8 mouse cellular contexts compared by ENCODE assay signal in the genomic region with DNA sequence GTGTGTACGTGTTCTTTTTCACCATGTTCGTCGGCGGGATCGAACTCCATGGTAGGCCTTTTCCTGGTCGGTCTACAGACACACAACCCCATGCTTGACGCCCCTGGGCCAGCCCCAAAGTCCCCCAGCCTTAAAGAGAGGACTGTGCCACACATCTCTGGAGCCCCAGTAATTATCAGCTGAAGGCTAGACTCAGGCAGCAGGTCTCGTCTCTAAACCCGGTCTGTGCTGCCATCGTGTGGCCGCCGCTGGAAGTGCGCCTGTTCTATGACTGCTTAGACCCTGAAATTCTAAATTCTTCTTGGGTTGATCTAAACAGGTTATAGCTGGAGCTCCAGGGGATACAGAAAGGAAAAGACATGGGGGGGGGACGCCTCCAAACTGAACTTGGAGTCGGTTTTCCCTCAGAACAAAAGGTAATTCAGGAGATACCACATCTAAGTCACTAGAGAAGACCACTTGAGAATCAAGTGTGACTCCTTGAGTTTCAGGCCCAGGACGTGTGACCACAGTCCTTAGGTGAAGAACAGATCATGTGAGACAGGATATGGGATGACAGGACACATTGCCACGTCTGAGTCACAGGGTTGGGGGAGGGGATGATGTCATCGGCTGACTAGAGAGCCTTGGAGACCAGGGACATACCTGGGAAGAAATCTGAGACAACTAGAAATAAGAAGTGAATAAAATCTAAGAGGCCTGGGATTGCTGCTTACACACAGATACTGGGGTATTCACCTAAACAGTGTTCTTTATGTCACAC. TPM values are rescaled to one million over a fixed set of nuclear protein-coding genes. Genes with fewer than 3 reads are reported as not detected.
DNase-seq lines count a peak whose midpoint lies in the region; ATAC-seq lines count a peak whose summit lies in the region.

No protein-coding gene starts in this region.

- H3K27me3 ChIP-seq in heart, embryonic 14.5 days (ENCODE audit: control insufficient read depth, insufficient read depth, low read length): peaks cover 5% of the 10 kb centered on the region; the same call in 1 of the 2 replicates
- peaks cover 3% of the 10 kb centered on the region; the same call in 1 of the 2 replicates for H3K27me3 ChIP-seq in liver, embryonic 16.5 days (ENCODE audit: control insufficient read depth, insufficient read depth, low read depth, low read length)
- no peaks in the 10 kb centered on the region for H3K27me3 ChIP-seq in neural tube, embryonic 13.5 days

- no peak overlapping the region for H3K9ac ChIP-seq in heart, embryonic 14.5 days (ENCODE audit: low read length)
- H3K9ac ChIP-seq in liver, embryonic 16.5 days (ENCODE audit: low read depth, low read length): no peak overlapping the region
- H3K9ac ChIP-seq in neural tube, embryonic 13.5 days: no peak overlapping the region

- peak; percentile 77 for ATAC-seq in erythroid progenitor cell, adult 5-6 weeks (replicated peaks; ENCODE audit: low FRiP score, poor library complexity, severe bottlenecking)
- no peak; the same call in 1 of the 2 replicates for ATAC-seq in heart, embryonic 14.5 days (ENCODE audit: insufficient number of reproducible peaks, insufficient read depth, low FRiP score, low read depth)
- ATAC-seq in liver, embryonic 16.5 days (ENCODE audit: low read depth): peak; percentile 37; the same call in 1 of the 2 replicates
- no peak for ATAC-seq in neural tube, embryonic 13.5 days (ENCODE audit: low read depth)

- no peak overlapping the region for H3K27ac ChIP-seq in heart, embryonic 14.5 days (replicated peaks in 1 of 2; ENCODE audit: control insufficient read depth in 1 of 2, insufficient read depth in 1 of 2, low read depth in 2 of 2, low read length in 2 of 2)
- no peak overlapping the region for H3K27ac ChIP-seq in liver, embryonic 16.5 days (ENCODE audit: low read length)
- no peak overlapping the region for H3K27ac ChIP-seq in neural tube, embryonic 13.5 days (replicated peaks)

- DNase-seq in CD4-positive, CD25-positive, alpha-beta regulatory T cell, adult 2 months (ENCODE audit: low read depth, low spot score): peak; percentile 92
- peak; percentile 62 for DNase-seq in c-Kit-negative CD71-positive TER-119-positive erythroid progenitor cells, embryonic 14.5 days (ENCODE audit: low read depth, low spot score)
- peak; percentile 91 for DNase-seq in kidney, postnatal 10 days
- DNase-seq in testis, postnatal 10 days (ENCODE audit: low spot score): peak; percentile 93

- no peaks in the 10 kb centered on the region for H3K4me1 ChIP-seq in heart, embryonic 14.5 days (ENCODE audit: control insufficient read depth in 2 of 2, insufficient read depth in 2 of 2, low read length in 2 of 2)
- no peaks in the 10 kb centered on the region for H3K4me1 ChIP-seq in liver, embryonic 16.5 days (ENCODE audit: control insufficient read depth, low read depth, low read length)
- peaks cover 4% of the 10 kb centered on the region; the same call in 1 of the 2 replicates for H3K4me1 ChIP-seq in neural tube, embryonic 13.5 days (replicated peaks)

- H3K4me3 ChIP-seq in heart, embryonic 14.5 days (ENCODE audit: control insufficient read depth in 1 of 2, insufficient read depth in 1 of 2, low read depth in 1 of 2, low read length in 2 of 2): no peak overlapping the region
- no peak overlapping the region for H3K4me3 ChIP-seq in liver, embryonic 16.5 days (ENCODE audit: low read depth, low read length)
- peak overlapping the region; percentile 9; the same call in 1 of the 2 replicates for H3K4me3 ChIP-seq in neural tube, embryonic 13.5 days

- 10% methylated on average over 18 of the region's 18 CpGs for WGBS in heart, embryonic 14.5 days
- 20% methylated on average over 18 of the region's 18 CpGs for WGBS in liver, embryonic 16.5 days (ENCODE audit: insufficient replicate concordance)
- WGBS in neural tube, embryonic 13.5 days: 21% methylated on average over 18 of the region's 18 CpGs

- H3K4me2 ChIP-seq in heart, embryonic 14.5 days (ENCODE audit: low read length): peak overlapping the region; percentile 53
- peak overlapping the region; percentile 2; the same call in 1 of the 2 replicates for H3K4me2 ChIP-seq in liver, embryonic 16.5 days (ENCODE audit: low read depth, low read length)
- H3K4me2 ChIP-seq in neural tube, embryonic 13.5 days: peak overlapping the region; percentile 38

- no peaks in the 10 kb centered on the region for H3K36me3 ChIP-seq in heart, embryonic 14.5 days (ENCODE audit: control insufficient read depth, insufficient read depth, low read length)
- H3K36me3 ChIP-seq in liver, embryonic 16.5 days (ENCODE audit: control insufficient read depth, insufficient read depth): no peaks in the 10 kb centered on the region
- H3K36me3 ChIP-seq in neural tube, embryonic 13.5 days: no peaks in the 10 kb centered on the region

- no peaks in the 10 kb centered on the region for H3K9me3 ChIP-seq in heart, embryonic 14.5 days (ENCODE audit: control insufficient read depth, low read length)
- no peaks in the 10 kb centered on the region for H3K9me3 ChIP-seq in liver, embryonic 16.5 days (replicated peaks; ENCODE audit: control insufficient read depth, low read length)
- H3K9me3 ChIP-seq in neural tube, embryonic 13.5 days: no peaks in the 10 kb centered on the region

RNA-seq across cellular contexts. Expression of a gene that starts 21.2 kb away (rescaled TPM):
- 1,616 and 1,886 TPM in 2 replicates for total RNA-seq in erythroid progenitor cell, adult 5-6 weeks (2015; ENCODE audit: low replicate concordance)
- total RNA-seq in erythroid progenitor cell, adult 5-6 weeks (2017; ENCODE audit: low replicate concordance): 389 and 952 TPM in 2 replicates
- 1,807 and 1,900 TPM in 2 replicates for polyA plus RNA-seq in heart, embryonic 14.5 days (2014; fragmentation: Nextera tagmentation; extraction: Ambion mirVana)
- 1,629 and 1,636 TPM in 2 replicates for polyA plus RNA-seq in liver, embryonic 16.5 days (2015; fragmentation: Nextera tagmentation; extraction: Ambion mirVana)
- polyA plus RNA-seq in neural tube, embryonic 13.5 days (2015; fragmentation: Nextera tagmentation; extraction: Ambion mirVana): 1,277 and 1,563 TPM in 2 replicates

RNA-seq across cellular contexts. Expression of a gene that starts 28.8 kb away (rescaled TPM):
- total RNA-seq in erythroid progenitor cell, adult 5-6 weeks (2015; ENCODE audit: low replicate concordance): not detected in 2 replicates
- total RNA-seq in erythroid progenitor cell, adult 5-6 weeks (2017; ENCODE audit: low replicate concordance): not detected in 2 replicates
- not detected in 2 replicates for polyA plus RNA-seq in heart, embryonic 14.5 days (2014; fragmentation: Nextera tagmentation; extraction: Ambion mirVana)
- not detected in 2 replicates for polyA plus RNA-seq in liver, embryonic 16.5 days (2015; fragmentation: Nextera tagmentation; extraction: Ambion mirVana)
- not detected in 2 replicates for polyA plus RNA-seq in neural tube, embryonic 13.5 days (2015; fragmentation: Nextera tagmentation; extraction: Ambion mirVana)

RNA-seq across cellular contexts. Expression of a gene that starts 35.8 kb away (rescaled TPM):
- not detected in 2 replicates for total RNA-seq in erythroid progenitor cell, adult 5-6 weeks (2015; ENCODE audit: low replicate concordance)
- not detected in 2 replicates for total RNA-seq in erythroid progenitor cell, adult 5-6 weeks (2017; ENCODE audit: low replicate concordance)
- polyA plus RNA-seq in heart, embryonic 14.5 days (2014; fragmentation: Nextera tagmentation; extraction: Ambion mirVana): not detected in 2 replicates
- polyA plus RNA-seq in liver, embryonic 16.5 days (2015; fragmentation: Nextera tagmentation; extraction: Ambion mirVana): not detected in 2 replicates
- 0.76 TPM in 1 of 2 replicates, not detected in the other for polyA plus RNA-seq in neural tube, embryonic 13.5 days (2015; fragmentation: Nextera tagmentation; extraction: Ambion mirVana)

RNA-seq across cellular contexts. Expression of a gene that starts 37.6 kb away (rescaled TPM):
- not detected in 2 replicates for total RNA-seq in erythroid progenitor cell, adult 5-6 weeks (2015; ENCODE audit: low replicate concordance)
- not detected in 2 replicates for total RNA-seq in erythroid progenitor cell, adult 5-6 weeks (2017; ENCODE audit: low replicate concordance)
- 1.4 TPM in 2 replicates for polyA plus RNA-seq in heart, embryonic 14.5 days (2014; fragmentation: Nextera tagmentation; extraction: Ambion mirVana)
- 0.18 and 0.22 TPM in 2 replicates for polyA plus RNA-seq in liver, embryonic 16.5 days (2015; fragmentation: Nextera tagmentation; extraction: Ambion mirVana)
- 0.73 and 1.4 TPM in 2 replicates for polyA plus RNA-seq in neural tube, embryonic 13.5 days (2015; fragmentation: Nextera tagmentation; extraction: Ambion mirVana)

RNA-seq across cellular contexts. Expression of a gene that starts 49.8 kb away (rescaled TPM):
- not detected in 2 replicates for total RNA-seq in erythroid progenitor cell, adult 5-6 weeks (2015; ENCODE audit: low replicate concordance)
- total RNA-seq in erythroid progenitor cell, adult 5-6 weeks (2017; ENCODE audit: low replicate concordance): not detected in 2 replicates
- not detected in 2 replicates for polyA plus RNA-seq in heart, embryonic 14.5 days (2014; fragmentation: Nextera tagmentation; extraction: Ambion mirVana)
- not detected in 2 replicates for polyA plus RNA-seq in liver, embryonic 16.5 days (2015; fragmentation: Nextera tagmentation; extraction: Ambion mirVana)
- polyA plus RNA-seq in neural tube, embryonic 13.5 days (2015; fragmentation: Nextera tagmentation; extraction: Ambion mirVana): not detected in 2 replicates

Comparison
In these comparisons a context has a peak if more than half of its experiments do, and no peak if none do; other contexts are left out.
1. ATAC-seq: peak in erythroid progenitor cell, adult 5-6 weeks (single experiment) and liver, embryonic 16.5 days (single experiment); none in heart, embryonic 14.5 days (single experiment) and neural tube, embryonic 13.5 days (single experiment).
2. H3K4me2 ChIP-seq: peak in every context shown above with its lines; median percentile 53 in heart, embryonic 14.5 days; 38 in neural tube, embryonic 13.5 days; 2 in liver, embryonic 16.5 days.
3. Peak in every context shown above with its lines, with median percentiles within 50 percentile points of each other: DNase-seq.